Comparison of ENCODE assay signal across 9 mouse cellular contexts in the genomic region with DNA sequence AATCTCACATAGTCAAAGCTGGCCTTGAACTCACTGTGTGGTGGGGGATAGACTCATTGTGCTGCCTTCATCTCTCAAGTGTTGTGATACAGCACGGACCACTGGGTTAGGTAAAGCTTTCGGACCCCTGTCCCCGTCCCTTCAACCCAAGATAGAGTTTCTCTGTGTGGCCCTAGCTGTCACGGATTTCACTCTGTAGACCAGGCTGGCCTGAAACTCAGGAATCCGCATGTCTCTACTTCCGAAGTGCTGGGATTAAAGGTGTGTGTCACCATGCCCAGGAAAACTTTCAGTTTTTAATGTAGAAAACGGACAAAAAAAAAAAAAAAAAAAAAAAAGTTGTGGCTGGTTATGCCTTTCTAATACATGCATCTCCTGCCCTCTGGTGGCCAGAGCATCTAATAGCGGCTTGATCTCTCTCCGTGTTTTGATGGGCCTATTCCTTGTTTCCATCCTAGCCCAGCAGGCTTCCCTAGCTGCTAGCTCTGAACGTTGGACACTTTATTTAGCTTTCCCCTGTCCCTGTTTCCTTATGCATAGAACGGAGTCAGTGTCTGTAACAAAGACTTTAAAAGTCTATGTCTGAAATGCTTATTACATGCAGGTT. TPM values are rescaled to one million over a fixed set of nuclear protein-coding genes. Genes with fewer than 3 reads are reported as not detected.
A peak's percentile ranks its signal among the peaks of the same experiment; 100 is the strongest.
DNase-seq lines count a peak whose midpoint lies in the region; ATAC-seq and TF ChIP-seq lines count a peak whose summit lies in the region.
"Had no signal": no experiment of that assay in that cellular context is flagged by ENCODE, and none has a peak within 500 bp of the region (broad histone marks: within the 10 kb centered on the region; RNA-seq: fewer than 3 reads in every experiment).

No protein-coding gene starts in this region.

- 40% methylated on average over 11 of the region's 11 CpGs for WGBS in intestine, embryonic 14.5 days
- WGBS in intestine, embryonic 15.5 days = 43% methylated on average over 11 of the region's 11 CpGs
- 42% methylated on average over 11 of the region's 11 CpGs for WGBS in heart, embryonic 14.5 days
- 39% methylated on average over 11 of the region's 11 CpGs for WGBS in stomach, postnatal 0 days

- no peak overlapping the region for H3K4me3 ChIP-seq in intestine, embryonic 14.5 days (ENCODE audit: low read depth, low read length)
- no peak overlapping the region for H3K4me3 ChIP-seq in intestine, embryonic 15.5 days (replicated peaks)
- H3K4me3 ChIP-seq in heart, embryonic 14.5 days (ENCODE audit: control insufficient read depth in 1 of 2, insufficient read depth in 1 of 2, low read depth in 1 of 2, low read length in 2 of 2) = no peak overlapping the region
- no peak overlapping the region for H3K4me3 ChIP-seq in stomach, postnatal 0 days (ENCODE audit: low read depth, low read length)
- H3K4me3 ChIP-seq: embryonic facial prominence, embryonic 12.5 days had no signal

- H3K36me3 ChIP-seq in intestine, embryonic 14.5 days (ENCODE audit: control insufficient read depth, insufficient read depth, low read length) = no peaks in the 10 kb centered on the region
- no peaks in the 10 kb centered on the region for H3K36me3 ChIP-seq in intestine, embryonic 15.5 days
- H3K36me3 ChIP-seq in heart, embryonic 14.5 days (ENCODE audit: control insufficient read depth, insufficient read depth, low read length) = no peaks in the 10 kb centered on the region
- H3K36me3 ChIP-seq in stomach, postnatal 0 days (ENCODE audit: control insufficient read depth, insufficient read depth, low read length) = no peaks in the 10 kb centered on the region
- H3K36me3 ChIP-seq: embryonic facial prominence, embryonic 12.5 days had no signal

- no peak overlapping the region for H3K27ac ChIP-seq in intestine, embryonic 14.5 days (ENCODE audit: low read depth)
- H3K27ac ChIP-seq in intestine, embryonic 15.5 days = no peak overlapping the region
- H3K27ac ChIP-seq in heart, embryonic 14.5 days (replicated peaks in 1 of 2; ENCODE audit: control insufficient read depth in 1 of 2, insufficient read depth in 1 of 2, low read depth in 2 of 2, low read length in 2 of 2) = no peak overlapping the region
- H3K27ac ChIP-seq in stomach, postnatal 0 days (replicated peaks) = no peak overlapping the region
- H3K27ac ChIP-seq: embryonic facial prominence, embryonic 12.5 days had no signal

- no peaks in the 10 kb centered on the region for H3K27me3 ChIP-seq in intestine, embryonic 14.5 days (replicated peaks; ENCODE audit: control insufficient read depth, insufficient read depth, low read length)
- no peaks in the 10 kb centered on the region for H3K27me3 ChIP-seq in intestine, embryonic 15.5 days (replicated peaks)
- no peaks in the 10 kb centered on the region for H3K27me3 ChIP-seq in heart, embryonic 14.5 days (ENCODE audit: control insufficient read depth, insufficient read depth, low read length)
- H3K27me3 ChIP-seq in stomach, postnatal 0 days (ENCODE audit: control insufficient read depth, insufficient read depth, low read length) = no peaks in the 10 kb centered on the region
- H3K27me3 ChIP-seq: embryonic facial prominence, embryonic 12.5 days had no signal

- no peak for TF ChIP-seq EP300 in stomach, postnatal 0 days (optimal IDR thresholded peaks at IDR 0.05)

- ATAC-seq in intestine, embryonic 14.5 days (replicated peaks; ENCODE audit: low FRiP score, low TSS enrichment, low read depth) = no peak
- no peak for ATAC-seq in intestine, embryonic 15.5 days
- ATAC-seq in heart, embryonic 14.5 days (ENCODE audit: insufficient number of reproducible peaks, insufficient read depth, low FRiP score, low read depth) = no peak
- ATAC-seq in stomach, postnatal 0 days (ENCODE audit: low FRiP score, low TSS enrichment) = no peak

- DNase-seq in intestine, embryonic 14.5 days (ENCODE audit: low spot score) = peak; percentile 86
- DNase-seq in adrenal gland, adult 18-20 months (ENCODE audit: low spot score in 2 of 2) = peak; percentile 50 to 51
- peak; percentile 86 for DNase-seq in embryo, embryonic 10 days (ENCODE audit: low spot score)
- peak; percentile 41 to 72 for DNase-seq in layer of hippocampus, adult 8-10 months (ENCODE audit: low spot score in 2 of 2)
- peak; percentile 71 for DNase-seq in lung, postnatal 36 days
- peak; percentile 66 for DNase-seq in stomach, postnatal 0 days (ENCODE audit: low spot score)

- H3K4me2 ChIP-seq in intestine, embryonic 14.5 days (ENCODE audit: low read length) = no peak overlapping the region
- no peak overlapping the region for H3K4me2 ChIP-seq in intestine, embryonic 15.5 days (replicated peaks)
- H3K4me2 ChIP-seq in heart, embryonic 14.5 days (ENCODE audit: low read length) = 0 out of 2 replicates have a peak overlapping the region, but pooled peaks have one; percentile 24
- H3K4me2 ChIP-seq in stomach, postnatal 0 days (replicated peaks; ENCODE audit: low read depth) = 0 out of 2 replicates have a peak overlapping the region, but pooled peaks have one; percentile 14
- H3K4me2 ChIP-seq: embryonic facial prominence, embryonic 12.5 days had no signal

- 0 out of 2 replicates have a peak, but pooled peaks cover 5% of the 10 kb centered on the region for H3K9me3 ChIP-seq in intestine, embryonic 14.5 days (ENCODE audit: control insufficient read depth, low read length)
- no peaks in the 10 kb centered on the region for H3K9me3 ChIP-seq in intestine, embryonic 15.5 days
- H3K9me3 ChIP-seq in heart, embryonic 14.5 days (ENCODE audit: control insufficient read depth, low read length) = peaks cover 15% of the 10 kb centered on the region
- H3K9me3 ChIP-seq in stomach, postnatal 0 days (ENCODE audit: control insufficient read depth, low read length) = no peaks in the 10 kb centered on the region
- H3K9me3 ChIP-seq: embryonic facial prominence, embryonic 12.5 days had no signal

- H3K4me1 ChIP-seq in intestine, embryonic 14.5 days (replicated peaks; ENCODE audit: control insufficient read depth, insufficient read depth, low read length) = no peaks in the 10 kb centered on the region
- H3K4me1 ChIP-seq in intestine, embryonic 15.5 days (replicated peaks) = no peaks in the 10 kb centered on the region
- no peaks in the 10 kb centered on the region for H3K4me1 ChIP-seq in heart, embryonic 14.5 days (ENCODE audit: control insufficient read depth in 2 of 2, insufficient read depth in 2 of 2, low read length in 2 of 2)
- no peaks in the 10 kb centered on the region for H3K4me1 ChIP-seq in stomach, postnatal 0 days (replicated peaks; ENCODE audit: control insufficient read depth, insufficient read depth)
- H3K4me1 ChIP-seq: embryonic facial prominence, embryonic 12.5 days had no signal

- TF ChIP-seq CTCF in stomach, postnatal 0 days (IDR thresholded peaks at IDR 0.05; ENCODE audit: low read depth) = peak; percentile 84

- H3K9ac ChIP-seq in intestine, embryonic 14.5 days (ENCODE audit: low read length) = no peak overlapping the region
- H3K9ac ChIP-seq in intestine, embryonic 15.5 days = no peak overlapping the region
- H3K9ac ChIP-seq in heart, embryonic 14.5 days (ENCODE audit: low read length) = no peak overlapping the region
- no peak overlapping the region for H3K9ac ChIP-seq in stomach, postnatal 0 days (ENCODE audit: low read length)
- H3K9ac ChIP-seq: embryonic facial prominence, embryonic 12.5 days had no signal

RNA-seq across cellular contexts. Expression of gene 1500009L16Rik, which starts 53.7 kb away (rescaled TPM):
- polyA plus RNA-seq in intestine, embryonic 14.5 days (2014; fragmentation: Nextera tagmentation; extraction: Ambion mirVana) = 24.6 and 25.5 TPM in 2 replicates
- 19.0 and 21.6 TPM in 2 replicates for polyA plus RNA-seq in intestine, embryonic 15.5 days (2015; fragmentation: Nextera tagmentation; extraction: Ambion mirVana)
- 10 to 100 TPM; 25.7 to 29.1 TPM for total RNA-seq in adrenal gland, adult 18-20 months (2021)
- polyA plus RNA-seq in heart, embryonic 14.5 days (2014; fragmentation: Nextera tagmentation; extraction: Ambion mirVana) = 13.9 and 20.3 TPM in 2 replicates
- 10 to 100 TPM; 20.7 to 28.2 (median 21.5) TPM for total RNA-seq in layer of hippocampus, adult 8-10 months (2022)
- polyA plus RNA-seq in stomach, postnatal 0 days (2015; fragmentation: Nextera tagmentation; extraction: Ambion mirVana) = 8.7 and 11.7 TPM in 2 replicates

Comparison
In these comparisons a context has a peak if more than half of its experiments do, and no peak if none do; other contexts are left out.
1. H3K4me2 ChIP-seq: peak in heart, embryonic 14.5 days (single experiment) and stomach, postnatal 0 days (single experiment); none in intestine, embryonic 14.5 days (single experiment) and intestine, embryonic 15.5 days (single experiment).
2. Peak in every context shown above with its lines, with median percentiles within 50 percentile points of each other: DNase-seq.